Mouse (Mus musculus) forebrain, embryonic 14.5 days (tissue): ENCODE measurements at regions not wholly inside any gene's neighbourhood (a gene's known extent, or its start where the extent isn't known, plus 50 kb on each side); places are given as distances from the start of the nearest gene placed in this dataset.

ENCODE experiments used
- ATAC-seq: fragments of 200-750 bp; cut with Nextera tagmentation; 2 replicates; pipeline ENCODE4 v1.8.0; 2017; ENCODE audit warnings: mild to moderate bottlenecking, moderate library complexity
- DNase-seq: peaks from one replicate; pipeline ENCODE4 v3.0.0-alpha.2; 2015; ENCODE audit warnings: low spot score
- H3K27ac ChIP-seq: fragments of 300-500 bp; sonication (generic); 2 replicates; pipeline ENCODE4 v1.5.1; 2014; ENCODE audit warnings: low read depth, mild to moderate bottlenecking, control low read depth, low read length, moderate library complexity
- H3K27me3 ChIP-seq: fragments of 300-500 bp; sonication (generic); replicated peaks from 2 replicates; pipeline ENCODE4 v1.6.1; 2014; ENCODE audit warnings: low read length, control low read depth, mixed read lengths; ENCODE audit not compliant: control insufficient read depth, insufficient read depth
- H3K36me3 ChIP-seq: fragments of 300-500 bp; sonication (generic); 2 replicates; pipeline ENCODE4 v1.6.1; 2014; ENCODE audit warnings: low read length, control low read depth; ENCODE audit not compliant: control insufficient read depth, insufficient read depth
- H3K4me1 ChIP-seq: fragments of 300-500 bp; sonication (generic); 2 replicates; pipeline ENCODE4 v1.6.1; 2014; ENCODE audit warnings: antibody characterized with exemption, low read length, control low read depth; ENCODE audit not compliant: control insufficient read depth, insufficient read depth
- H3K4me2 ChIP-seq: fragments of 300-500 bp; sonication (generic); 2 replicates; pipeline ENCODE4 v1.6.1; 2014; ENCODE audit warnings: mild to moderate bottlenecking, control low read depth, low read length
- H3K4me3 ChIP-seq: fragments of 300-500 bp; sonication (generic); 2 replicates; pipeline ENCODE4 v1.5.1; 2014; ENCODE audit warnings: low read depth, low read length, control low read depth
- H3K9ac ChIP-seq: fragments of 300-500 bp; sonication (generic); 2 replicates; pipeline ENCODE4 v1.6.1; 2014; ENCODE audit warnings: mild to moderate bottlenecking, low read length, control low read depth, moderate library complexity
- H3K9me3 ChIP-seq: fragments of 300-500 bp; sonication (generic); replicated peaks from 2 replicates; pipeline ENCODE4 v1.6.1; 2016; ENCODE audit warnings: low read length, control low read depth, mixed read lengths; ENCODE audit not compliant: control insufficient read depth
- WGBS: fragments of 180-500 bp; shearing (Covaris S2); extraction: QIAGEN DNeasy Blood & Tissue Kit; methylation state at CpG from one replicate; pipeline ENCODE4 v1.1.7; 2014; 5-methylcytosine and 5-hydroxymethylcytosine counted together

- Histone ChIP-seq H3K27me3 (no peaks in the 10 kb centered on the region), H3K27ac (no peak overlapping the region)
Measured at GRCm38 (mm10) chr6:100030522-100030921, 256.8 kb downstream of the Rybp start.

GRCm38 (mm10) chr6:100030010-100030409 is 257.3 kb downstream of the Rybp start:
- Histone ChIP-seq H3K36me3 (no peaks in the 10 kb centered on the region), H3K4me3 (no peak overlapping the region), H3K27me3 (no peaks in the 10 kb centered on the region), H3K4me2 (no peak overlapping the region), H3K27ac (no peak overlapping the region), H3K9ac (no peak overlapping the region), H3K9me3 (no peaks in the 10 kb centered on the region), H3K4me1 (peaks cover 7% of the 10 kb centered on the region; the same call in 1 of the 2 replicates)
- 46% methylated on average over 9 of the region's 9 CpGs for WGBS
- ATAC-seq: peak; percentile 12; the same call in 1 of the 2 replicates
- DNase-seq: no peak

More at GRCm38 (mm10) chr6:100030522-100030921, 256.8 kb downstream of the Rybp start:
- Histone ChIP-seq H3K4me2 (no peak overlapping the region), H3K4me3 (no peak overlapping the region), H3K36me3 (no peaks in the 10 kb centered on the region), H3K4me1 (peaks cover 7% of the 10 kb centered on the region; the same call in 1 of the 2 replicates), H3K9ac (no peak overlapping the region), H3K9me3 (no peaks in the 10 kb centered on the region)
- ATAC-seq (no peak), DNase-seq (no peak)
- 55% methylated on average over 2 of the region's 2 CpGs for WGBS

DNA sequence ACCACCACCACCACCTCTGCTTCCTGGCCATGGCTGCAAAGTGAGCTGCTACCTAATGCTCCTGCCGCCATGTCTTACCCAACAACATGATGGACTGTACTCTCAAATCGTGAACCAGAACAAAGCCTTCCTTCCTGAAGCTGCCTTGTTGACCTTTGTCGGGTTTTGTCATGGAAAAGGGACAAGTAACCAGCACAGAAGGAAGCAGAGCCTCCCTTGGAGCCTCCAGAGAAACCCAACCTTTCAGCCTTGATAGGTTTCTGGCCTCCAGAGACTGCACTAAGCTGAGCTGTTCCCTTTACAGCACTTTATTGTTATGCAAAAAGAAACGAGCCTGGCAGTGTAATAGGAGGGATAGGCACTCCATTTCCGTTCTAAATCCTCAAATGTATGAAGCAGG is 259.8 kb downstream of the Rybp start:
- peaks cover 7% of the 10 kb centered on the region; the same call in 1 of the 2 replicates for H3K4me1 ChIP-seq
- no peak overlapping the region for H3K9ac ChIP-seq
- no peaks in the 10 kb centered on the region for H3K36me3 ChIP-seq
- DNase-seq (no peak), ATAC-seq (no peak)
- no peak overlapping the region for H3K4me3 ChIP-seq
- H3K4me2 ChIP-seq: no peak overlapping the region
- no peak overlapping the region for H3K27ac ChIP-seq
- H3K27me3 ChIP-seq: no peaks in the 10 kb centered on the region
- no peaks in the 10 kb centered on the region for H3K9me3 ChIP-seq
- 44% methylated on average over 5 of the region's 5 CpGs for WGBS

GRCm38 (mm10) chr6:100025531-100025951 is 261.7 kb downstream of the Rybp start:
- Histone ChIP-seq H3K4me1 (peaks cover 7% of the 10 kb centered on the region; the same call in 1 of the 2 replicates), H3K36me3 (no peaks in the 10 kb centered on the region), H3K4me3 (no peak overlapping the region), H3K27ac (no peak overlapping the region), H3K9me3 (no peaks in the 10 kb centered on the region), H3K4me2 (no peak overlapping the region), H3K27me3 (no peaks in the 10 kb centered on the region), H3K9ac (no peak overlapping the region)
- peak; percentile 63 for DNase-seq
- ATAC-seq: peak; percentile 73
- 9% methylated on average over 5 of the region's 5 CpGs for WGBS

DNA sequence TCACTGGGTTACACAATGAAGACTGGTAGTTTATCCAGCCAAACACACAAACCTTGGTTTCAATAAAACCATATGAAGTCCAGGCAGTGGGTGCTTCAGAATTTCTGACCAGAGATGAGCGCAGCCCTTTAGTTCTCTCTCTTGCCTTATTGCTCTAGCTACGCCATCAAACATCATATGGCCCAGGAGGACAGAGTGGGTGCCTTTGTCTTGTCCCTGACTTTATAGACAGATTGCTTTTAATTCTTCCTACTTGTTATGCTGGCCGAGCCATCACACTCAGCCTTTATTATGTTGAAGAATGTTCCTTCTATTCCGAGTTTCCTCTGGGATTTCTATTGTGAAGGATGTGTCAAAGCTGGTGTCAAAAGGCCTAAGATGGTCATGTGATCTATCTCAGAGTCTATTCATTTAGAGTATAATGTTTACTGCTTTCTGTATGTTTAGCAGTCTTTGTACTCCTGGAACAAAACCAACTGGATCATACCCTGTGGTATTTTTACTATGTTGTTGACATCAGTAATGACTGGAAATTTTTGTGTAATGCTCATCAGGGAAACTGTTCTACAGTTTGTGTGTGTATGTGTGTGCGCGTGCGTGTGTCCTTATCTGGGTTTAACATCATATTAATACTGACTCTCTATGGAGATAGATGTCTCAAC is 263.7 kb downstream of the Rybp start:
- Histone ChIP-seq H3K4me1 (peaks cover 6% of the 10 kb centered on the region; the same call in 1 of the 2 replicates), H3K4me2 (no peak overlapping the region), H3K9ac (no peak overlapping the region), H3K9me3 (no peaks in the 10 kb centered on the region), H3K27ac (no peak overlapping the region), H3K27me3 (no peaks in the 10 kb centered on the region), H3K36me3 (no peaks in the 10 kb centered on the region), H3K4me3 (no peak overlapping the region)
- 74% methylated on average over 7 of the region's 7 CpGs for WGBS
- DNase-seq (no peak), ATAC-seq (no peak)

GRCm38 (mm10) chr6:100019016-100019415 is 268.3 kb downstream of the Rybp start:
- peak; percentile 29; the same call in 1 of the 2 replicates for ATAC-seq
- H3K4me1 ChIP-seq: peaks cover 8% of the 10 kb centered on the region; the same call in 1 of the 2 replicates
- H3K9me3 ChIP-seq: no peaks in the 10 kb centered on the region
- no peak overlapping the region for H3K27ac ChIP-seq
- peak; percentile 68 for DNase-seq
- H3K4me3 ChIP-seq: no peak overlapping the region
- WGBS: 65% methylated on average over 3 of the region's 3 CpGs
- H3K36me3 ChIP-seq: no peaks in the 10 kb centered on the region
- H3K27me3 ChIP-seq: no peaks in the 10 kb centered on the region
- H3K4me2 ChIP-seq: no peak overlapping the region
- H3K9ac ChIP-seq: no peak overlapping the region

- Histone ChIP-seq H3K27ac (no peak overlapping the region), H3K9me3 (no peaks in the 10 kb centered on the region), H3K4me3 (no peak overlapping the region), H3K9ac (no peak overlapping the region), H3K36me3 (no peaks in the 10 kb centered on the region), H3K4me2 (no peak overlapping the region), H3K4me1 (peaks cover 15% of the 10 kb centered on the region), H3K27me3 (no peaks in the 10 kb centered on the region)
- peak; percentile 37; the same call in 1 of the 2 replicates for ATAC-seq
- WGBS: 41% methylated on average over 6 of the region's 6 CpGs
- DNase-seq: peak; percentile 58
Measured at GRCm38 (mm10) chr6:100013949-100014348, 273.3 kb downstream of the Rybp start.

GRCm38 (mm10) chr6:100011520-100012062 is 275.7 kb downstream of the Rybp start:
- ATAC-seq (peak; percentile 81), DNase-seq (peak; percentile 84)
- Histone ChIP-seq H3K4me1 (peaks cover 15% of the 10 kb centered on the region), H3K27me3 (no peaks in the 10 kb centered on the region), H3K36me3 (no peaks in the 10 kb centered on the region), H3K9me3 (no peaks in the 10 kb centered on the region), H3K4me2 (peak overlapping the region; percentile 15), H3K9ac (peak overlapping the region; percentile 29; the same call in 1 of the 2 replicates), H3K27ac (peak overlapping the region; percentile 67; the same call in 1 of the 2 replicates), H3K4me3 (no peak overlapping the region)
- 26% methylated on average over 17 of the region's 17 CpGs for WGBS

GRCm38 (mm10) chr6:100010954-100011481 is 276.3 kb downstream of the Rybp start:
- Histone ChIP-seq H3K9me3 (no peaks in the 10 kb centered on the region), H3K4me3 (no peak overlapping the region), H3K4me2 (peak overlapping the region; percentile 15), H3K4me1 (peaks cover 15% of the 10 kb centered on the region), H3K27me3 (no peaks in the 10 kb centered on the region), H3K36me3 (no peaks in the 10 kb centered on the region), H3K27ac (no peak overlapping the region), H3K9ac (0 out of 2 replicates have a peak overlapping the region, but pooled peaks have one; percentile 29)
- ATAC-seq: peak; percentile 26; the same call in 1 of the 2 replicates
- DNase-seq: no peak
- WGBS: 23% methylated on average over 9 of the region's 9 CpGs
